Mouse (Mus musculus): ENCODE measurements around the gene Hist1h1a.
A peak's percentile ranks its signal among the peaks of the same experiment; 100 is the strongest.
"Not testable (repeated sequence)": the region's sequence is repeated elsewhere in the genome, so short reads cannot be mapped to it uniquely, and the experiment has no call there.

Hist1h1a gene

GRCm38 (mm10) chr13:23759251-23759771 is 4.2 kb upstream of the Hist1h1a start:
- DNase-seq (ENCODE audit: extremely low spot score, low read depth, low spot score), result no peak

DNA sequence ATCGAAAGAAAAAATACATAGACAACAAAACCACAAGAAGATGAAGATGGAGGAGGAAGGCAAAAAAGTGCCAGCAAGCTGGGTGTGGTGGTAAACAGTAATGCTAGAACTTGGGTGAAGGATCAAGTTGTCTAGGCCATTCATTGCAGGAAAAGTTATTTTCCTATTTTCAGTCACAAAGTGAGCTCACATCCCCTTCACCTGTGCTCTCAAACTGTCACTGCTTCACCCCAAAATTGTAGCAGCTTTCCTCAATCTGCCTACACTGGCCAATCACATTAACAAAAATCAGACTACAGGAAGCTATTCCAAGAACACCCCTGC is 3.6 kb upstream of the Hist1h1a start:
- DNase-seq (ENCODE audit: extremely low spot score, low read depth, low spot score), result no peak

DNA sequence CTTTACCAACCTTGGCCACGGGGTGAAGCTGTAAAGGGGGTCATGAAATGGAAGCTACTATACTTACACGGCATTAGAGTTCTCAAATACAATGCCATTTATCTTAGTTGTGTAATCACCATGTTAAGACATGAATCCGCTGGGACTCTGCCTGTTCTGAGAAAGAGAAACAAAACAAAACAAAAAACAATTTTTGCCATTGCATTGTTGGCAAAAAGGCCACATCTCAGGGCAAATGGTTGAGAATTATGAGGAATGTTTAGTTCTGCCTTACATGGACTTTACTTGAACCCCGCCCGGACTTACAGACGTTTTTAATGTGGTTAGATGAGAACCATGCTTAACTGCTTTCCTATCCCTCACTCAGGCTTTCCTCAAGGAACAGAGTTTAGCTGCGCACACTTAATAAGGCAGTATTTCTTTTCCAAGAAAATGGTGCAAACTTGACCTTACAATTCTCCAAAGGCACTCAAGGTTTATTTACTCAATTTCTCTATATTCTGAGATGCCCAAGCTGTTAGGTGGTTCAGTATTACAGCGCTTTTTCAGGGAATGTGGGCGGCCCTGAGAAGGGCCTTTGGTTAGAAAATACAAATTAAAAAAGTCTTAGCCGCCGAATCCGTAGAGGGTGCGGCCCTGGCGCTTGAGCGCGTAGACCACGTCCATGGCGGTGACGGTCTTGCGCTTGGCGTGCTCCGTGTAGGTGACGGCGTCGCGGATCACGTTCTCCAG is 3.1 kb upstream of the Hist1h1a start:
- peak; percentile 57 for DNase-seq (ENCODE audit: extremely low spot score, low read depth, low spot score)

DNA sequence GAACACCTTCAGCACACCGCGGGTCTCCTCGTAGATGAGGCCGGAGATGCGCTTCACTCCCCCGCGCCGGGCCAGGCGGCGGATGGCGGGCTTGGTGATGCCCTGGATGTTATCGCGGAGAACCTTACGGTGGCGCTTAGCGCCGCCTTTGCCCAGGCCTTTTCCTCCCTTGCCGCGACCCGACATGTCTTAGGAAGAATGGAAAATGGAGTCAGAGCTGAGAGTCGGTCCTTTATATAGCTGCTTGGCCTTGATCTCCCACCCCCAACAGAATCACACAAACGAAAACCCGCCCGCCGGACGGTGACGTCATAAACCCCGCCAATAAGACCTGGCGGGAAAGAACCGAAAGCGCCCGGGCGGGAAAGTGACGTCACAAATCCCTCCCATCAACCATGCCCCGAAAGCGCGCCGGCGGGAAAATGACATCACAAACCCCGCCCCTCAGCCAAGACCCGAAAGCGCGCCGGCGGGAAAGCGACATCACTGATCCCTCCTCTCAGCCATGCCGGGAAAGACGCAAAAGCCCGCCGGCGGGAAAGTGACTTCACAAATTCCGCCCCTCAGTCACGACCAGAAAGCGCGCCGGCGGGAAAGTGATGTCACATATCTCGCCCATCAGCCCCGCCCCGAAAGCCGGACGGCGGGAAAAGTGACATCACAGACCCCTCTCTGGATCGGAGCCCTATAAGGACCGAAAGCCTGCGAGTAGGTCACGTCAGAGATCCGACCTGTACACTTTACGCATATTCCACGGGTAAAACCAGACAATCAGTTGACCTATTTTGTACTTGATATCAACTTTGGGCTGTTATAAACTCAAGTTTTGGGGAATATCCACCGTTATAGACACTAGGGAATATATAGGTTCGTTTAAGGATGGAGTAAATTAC is 2.2 kb upstream of the Hist1h1a start, which contains the start of gene Hist1h4a:
Hist1h4a (minus strand) TSS at position 259 of the 893 bp plus-strand sequence.
- peak; percentile 94 for DNase-seq (ENCODE audit: extremely low spot score, low read depth, low spot score)

GRCm38 (mm10) chr13:23761871-23762821 is 1.3 kb upstream of the Hist1h1a start, which contains the start of gene Hist1h3a:
TSS of gene Hist1h3a (minus strand) at chr13:23762386.
- peak; percentile 96 for DNase-seq (ENCODE audit: extremely low spot score, low read depth, low spot score)

GRCm38 (mm10) chr13:23763242-23763585 is 252 bp upstream of the Hist1h1a start:
- DNase-seq (ENCODE audit: extremely low spot score, low read depth, low spot score), result no peak

- DNase-seq (ENCODE audit: extremely low spot score, low read depth, low spot score), result no peak
These were observed 1.1 kb downstream of the Hist1h1a start for GRCm38 (mm10) chr13:23764324-23765171.

GRCm38 (mm10) chr13:23765172-23765513 is 1.7 kb downstream of the Hist1h1a start:
- no peak for DNase-seq (ENCODE audit: extremely low spot score, low read depth, low spot score)

GRCm38 (mm10) chr13:23766772-23767171 is 3.3 kb downstream of the Hist1h1a start:
- DNase-seq (ENCODE audit: extremely low spot score, low read depth, low spot score), result no peak

DNA sequence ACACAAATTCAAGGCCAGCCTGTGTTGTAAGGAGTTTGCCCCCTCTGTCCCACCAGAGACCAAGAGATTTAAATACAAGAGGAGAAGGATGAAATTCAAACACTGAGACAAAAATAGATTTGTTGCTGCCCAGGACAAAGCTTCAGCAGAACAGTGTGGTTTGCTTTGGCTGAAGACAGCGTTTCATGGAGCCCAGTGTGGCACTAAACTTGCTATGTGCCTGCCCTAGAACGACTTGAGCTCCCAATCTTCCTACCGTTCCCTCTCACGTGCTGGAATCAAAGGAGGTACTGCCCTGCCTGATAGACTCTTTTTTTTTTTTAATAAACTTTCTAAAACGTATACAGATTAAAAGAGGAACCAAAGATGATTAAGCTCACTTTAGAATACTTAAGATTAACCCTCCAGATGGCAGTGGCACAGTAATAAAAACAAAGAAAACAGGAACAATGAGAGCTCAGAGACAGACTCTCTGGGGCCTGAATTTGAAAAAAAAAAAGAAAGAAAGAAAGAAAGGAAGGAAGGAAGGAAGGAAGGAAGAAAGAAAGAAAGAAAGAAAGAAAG is 5.5 kb downstream of the Hist1h1a start:
- no peak for DNase-seq (ENCODE audit: extremely low spot score, low read depth, low spot score)

DNA sequence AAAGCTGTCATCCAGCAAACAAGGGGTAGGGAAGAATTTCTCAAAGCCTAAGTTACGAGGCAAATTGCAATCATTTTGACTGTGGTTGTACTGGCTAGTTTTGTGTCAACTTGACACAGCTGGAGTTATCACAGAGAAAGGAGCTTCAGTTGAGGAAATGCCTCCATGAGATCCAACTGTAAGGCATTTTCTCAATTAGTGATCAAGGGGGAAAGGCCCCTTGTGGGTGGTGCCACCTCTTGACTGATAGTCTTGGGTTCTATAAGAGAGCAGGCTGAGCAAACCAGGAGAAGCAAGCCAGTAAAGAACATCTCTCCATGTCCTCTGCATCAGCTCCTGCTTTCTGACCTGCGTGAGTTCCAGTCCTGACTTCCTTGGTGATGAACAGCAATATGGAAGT is 6.1 kb downstream of the Hist1h1a start, which contains the start of gene Trim38:
Trim38 (plus strand) TSS at position 301 of the 400 bp plus-strand sequence.
- DNase-seq (ENCODE audit: extremely low spot score, low read depth, low spot score), result not testable (repeated sequence)

- DNase-seq (ENCODE audit: extremely low spot score, low read depth, low spot score), result no peak
These were observed 9.3 kb downstream of the Hist1h1a start for GRCm38 (mm10) chr13:23772561-23773313.

DNA sequence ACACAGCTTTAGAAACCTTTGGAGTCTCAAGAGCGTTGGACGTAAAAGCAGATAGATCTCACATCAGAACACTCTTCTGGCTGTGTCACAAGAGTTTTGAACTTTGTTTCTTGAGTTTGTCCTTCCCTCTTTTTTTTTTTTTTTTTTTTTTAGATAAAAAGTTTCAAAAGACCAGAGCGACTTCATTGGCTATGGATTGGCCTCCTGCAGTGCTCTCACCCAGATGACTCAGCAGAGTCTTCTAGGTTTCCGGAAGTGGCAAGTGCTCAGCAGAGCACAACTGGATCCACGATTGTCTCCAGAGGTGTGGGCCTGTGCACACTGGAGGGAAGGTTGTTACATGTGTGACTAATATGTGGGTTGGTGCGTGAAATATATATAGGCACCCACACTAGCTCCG is 14.9 kb downstream of the Hist1h1a start:
- DNase-seq (ENCODE audit: extremely low spot score, low read depth, low spot score), result no peak

DNA sequence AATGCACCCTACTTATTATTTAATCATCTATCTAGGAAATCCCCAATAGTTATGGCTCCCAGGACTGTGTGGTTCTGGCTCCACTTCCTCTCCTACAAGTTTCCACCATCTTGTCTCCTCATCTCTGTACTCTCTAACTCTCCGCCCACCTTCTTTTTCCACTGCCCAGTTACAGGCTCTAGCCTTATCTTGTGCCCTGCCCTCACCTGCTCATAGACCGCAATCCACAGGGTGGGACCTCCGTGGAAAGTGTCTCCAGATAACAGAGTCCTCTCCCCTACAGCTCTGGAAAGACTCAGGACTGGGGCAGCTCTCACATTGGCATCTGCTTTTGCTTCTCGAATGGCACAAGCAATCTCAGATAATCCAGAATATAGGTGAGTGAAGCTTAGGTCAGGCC is 15.6 kb downstream of the Hist1h1a start:
- DNase-seq (ENCODE audit: extremely low spot score, low read depth, low spot score), result no peak

GRCm38 (mm10) chr13:23792520-23792919 is 29.1 kb downstream of the Hist1h1a start:
- peak; percentile 54 for DNase-seq (ENCODE audit: extremely low spot score, low read depth, low spot score)

DNA sequence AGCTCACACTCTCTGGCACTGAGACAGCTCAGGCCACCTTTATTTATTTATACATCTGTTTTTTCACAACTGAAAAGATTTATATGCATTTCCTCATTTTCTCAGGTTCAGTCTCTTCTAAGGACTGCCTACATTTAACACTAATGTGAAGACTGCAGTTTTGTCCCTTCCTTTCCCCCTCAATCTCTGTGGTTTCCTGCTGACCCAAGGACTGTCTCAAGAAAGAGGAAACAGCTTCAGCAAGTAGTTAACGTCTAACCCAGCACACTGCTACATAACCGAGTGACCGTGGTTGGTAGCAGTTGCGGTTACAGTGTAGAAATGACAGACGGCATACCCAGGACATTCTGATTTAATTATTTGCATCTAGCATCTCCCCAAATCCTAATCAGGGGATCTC is 35.9 kb downstream of the Hist1h1a start:
- no peak for DNase-seq (ENCODE audit: extremely low spot score, low read depth, low spot score)

GRCm38 (mm10) chr13:23804532-23804931 is 41.1 kb downstream of the Hist1h1a start:
- no peak for DNase-seq (ENCODE audit: extremely low spot score, low read depth, low spot score)

- DNase-seq (ENCODE audit: extremely low spot score, low read depth, low spot score), result no peak
These were observed 43.1 kb downstream of the Hist1h1a start, which contains the start of gene Slc17a2 for GRCm38 (mm10) chr13:23806422-23807052. TSS of gene Slc17a2 (plus strand) at chr13:23806993.
